Mouse (Mus musculus) ovary, postnatal 14 days (tissue): ENCODE data around the gene Lrrc9.
A peak's percentile ranks its signal among the peaks of the same experiment; 100 is the strongest.

Source experiments
- DNase-seq: peaks from one replicate; pipeline ENCODE4 v3.0.0; 2022; ENCODE audit warnings: low spot score

Lrrc9 gene

DNA sequence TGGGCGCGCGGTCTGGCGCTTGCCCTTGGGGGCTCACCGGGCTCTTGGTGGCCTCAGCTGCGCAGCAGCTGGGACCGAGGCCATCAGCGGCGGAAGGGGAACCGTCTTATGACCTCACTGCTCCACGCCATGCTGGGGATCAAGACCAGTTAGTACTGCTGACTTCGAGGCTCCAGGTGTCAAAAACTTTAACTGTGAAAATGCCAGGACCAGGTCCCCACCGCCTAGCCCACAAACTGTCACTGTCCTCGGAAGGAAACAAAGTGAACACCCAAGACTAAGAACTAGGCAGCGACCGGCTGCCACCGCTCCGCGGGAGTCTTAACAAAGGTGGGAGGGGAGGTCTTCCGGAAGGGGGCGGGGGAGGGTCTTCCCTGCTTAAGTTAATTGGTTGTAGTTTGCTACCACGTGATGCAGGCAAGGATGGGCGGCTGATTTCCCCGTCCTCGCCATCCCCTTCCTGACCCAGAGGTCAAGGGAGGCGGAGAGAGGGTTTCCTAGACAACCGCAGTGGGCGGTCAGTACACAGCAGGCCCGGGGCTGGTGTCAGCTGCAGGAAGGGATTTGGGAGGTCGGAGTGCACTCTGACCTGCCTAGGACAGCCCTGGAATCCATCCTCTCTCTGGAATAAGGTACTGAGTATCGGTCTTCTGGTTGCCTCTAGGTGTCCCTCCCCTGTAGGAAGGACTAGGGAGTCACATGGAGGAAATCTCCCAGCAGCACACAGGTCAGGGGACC, at the start of gene Lrrc9:
Gene Lrrc9 (plus strand): TSS at position 28 of the 738 bp plus-strand sequence.
- DNase-seq: peak; percentile 15

DNA sequence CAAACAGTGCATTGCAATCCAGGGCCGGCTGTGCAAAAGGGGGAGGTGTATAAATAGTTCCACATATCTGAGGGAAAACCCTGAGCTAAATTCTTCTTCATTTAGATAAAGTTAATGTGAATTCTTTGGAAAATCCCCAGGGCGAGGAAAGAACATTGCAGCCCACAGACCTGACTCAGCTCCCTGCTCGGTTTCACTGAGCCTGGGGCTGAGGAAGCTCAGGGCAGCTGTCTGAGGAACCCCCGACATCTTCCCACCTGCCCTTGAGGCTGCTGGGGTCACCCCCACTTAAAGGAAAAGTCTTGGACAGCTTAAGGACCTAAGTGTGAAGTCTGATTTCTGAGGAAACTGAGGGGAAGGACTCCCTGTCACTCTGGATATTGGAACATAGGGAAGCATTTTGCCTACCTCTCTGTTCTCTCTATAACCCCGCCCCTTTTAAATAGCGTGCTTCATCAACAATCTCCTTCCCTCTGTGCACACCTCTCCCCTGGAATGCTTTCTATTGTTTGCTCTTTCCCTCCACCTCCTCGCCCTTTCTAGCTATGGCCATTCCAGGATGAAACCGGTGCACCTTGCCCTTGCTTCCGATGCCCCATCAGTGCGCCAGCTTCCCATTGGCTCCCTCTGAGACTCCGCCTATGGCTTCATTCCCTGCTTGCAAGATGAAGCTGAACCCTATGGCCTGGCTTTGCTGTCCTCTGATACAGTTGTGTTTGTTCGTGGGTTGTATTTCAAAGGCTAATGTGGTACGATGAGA, 48.4 kb upstream of the Lrrc9 start:
- DNase-seq: no peak

DNA sequence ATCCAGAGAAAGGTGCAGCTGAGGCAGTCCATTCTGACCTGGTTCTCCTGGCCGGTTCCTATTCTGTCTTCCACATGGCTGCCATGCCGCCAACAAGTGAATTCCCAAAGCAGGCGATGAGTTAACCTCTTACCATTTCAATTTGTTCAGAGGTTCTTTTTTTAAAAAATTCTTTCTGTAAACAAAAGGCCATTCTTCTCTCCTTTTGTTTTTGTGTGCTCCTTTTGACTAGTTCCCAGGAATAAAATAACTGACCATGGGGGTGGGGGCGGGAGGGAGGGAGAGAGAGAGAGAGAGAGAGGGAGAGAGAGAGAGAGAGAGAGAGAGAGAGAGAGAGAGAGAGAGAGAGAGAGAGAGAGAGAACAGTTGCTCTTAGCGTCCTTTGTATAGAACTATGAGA, 36.6 kb upstream of the Lrrc9 start:
- DNase-seq: no peak

DNA sequence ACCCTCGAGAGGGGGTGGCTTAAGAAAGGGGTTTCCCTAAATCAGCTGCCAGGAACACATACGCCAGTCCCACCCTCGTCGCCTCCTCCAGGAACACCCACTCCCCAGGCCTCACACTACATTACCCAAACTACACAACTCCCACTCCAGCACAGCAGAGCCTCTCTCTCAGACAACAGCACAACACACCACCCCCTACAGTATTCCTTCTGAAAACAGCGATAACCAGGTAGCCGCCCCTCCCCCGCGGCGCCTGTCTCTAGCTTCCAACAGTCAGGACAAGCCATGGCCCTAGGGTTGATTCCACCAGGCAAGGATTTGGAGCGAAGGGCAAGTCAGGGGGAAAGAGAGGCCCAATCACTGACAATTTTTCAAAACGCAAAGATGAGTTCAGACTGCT, 34.5 kb upstream of the Lrrc9 start:
- DNase-seq: no peak

DNA sequence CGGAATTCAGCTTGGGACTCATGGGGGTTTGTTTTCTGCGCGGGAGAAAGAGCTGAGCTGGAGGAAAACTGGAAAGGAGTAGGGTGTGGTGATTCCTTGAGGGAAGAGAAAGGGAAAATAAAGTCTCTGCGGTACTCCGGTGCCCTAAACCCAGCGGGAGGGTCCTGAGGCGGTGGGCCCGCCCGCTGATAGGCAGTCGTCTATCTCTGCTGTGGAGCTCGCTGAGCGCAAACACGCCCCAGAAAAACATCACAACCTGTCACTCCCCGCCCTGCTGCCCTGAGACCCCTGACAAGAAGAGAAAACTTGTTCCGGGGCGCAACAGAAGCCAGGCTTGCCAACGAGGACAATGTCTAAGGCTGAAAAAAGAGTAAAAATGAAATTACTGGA, 34.0 kb upstream of the Lrrc9 start:
- DNase-seq: no peak

DNA sequence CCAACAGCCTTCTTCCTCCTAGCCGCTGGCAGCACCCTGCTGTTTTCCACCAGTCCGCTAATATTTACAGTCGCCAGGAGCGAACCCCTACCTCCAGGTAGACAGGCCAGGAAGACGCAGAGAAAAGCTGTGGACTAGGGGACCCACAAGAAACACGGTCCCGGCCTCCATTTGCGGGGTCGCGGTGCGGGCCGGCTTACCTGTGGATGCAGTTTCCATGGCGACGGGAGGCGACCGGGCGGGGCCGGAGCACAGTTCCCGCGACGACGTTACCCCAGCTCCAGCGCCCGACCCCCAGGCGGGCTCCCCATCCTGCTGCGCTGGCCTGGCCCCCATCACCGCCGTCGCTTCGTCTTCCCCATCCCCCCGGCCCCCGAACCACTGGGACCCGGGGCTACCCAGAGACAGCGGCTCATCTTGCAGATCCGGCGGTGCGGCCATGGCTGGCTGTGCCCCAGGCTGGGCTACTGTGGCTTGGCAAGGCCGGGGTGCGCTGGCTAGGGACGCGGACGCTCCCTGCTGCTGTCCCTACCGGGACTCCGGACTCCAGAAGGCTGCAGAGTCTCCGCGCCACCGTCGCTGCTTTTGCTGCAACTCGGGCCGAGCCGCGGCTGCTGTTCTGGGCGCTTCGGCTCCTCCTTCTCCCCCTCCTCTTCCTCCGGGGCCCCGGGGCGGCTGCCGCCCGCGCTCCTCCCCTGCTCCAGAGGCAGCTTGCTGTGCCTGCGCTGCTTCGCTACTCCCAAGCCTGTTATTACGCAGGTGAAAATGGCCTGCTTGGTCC, 33.4 kb upstream of the Lrrc9 start:
- no peak for DNase-seq

DNA sequence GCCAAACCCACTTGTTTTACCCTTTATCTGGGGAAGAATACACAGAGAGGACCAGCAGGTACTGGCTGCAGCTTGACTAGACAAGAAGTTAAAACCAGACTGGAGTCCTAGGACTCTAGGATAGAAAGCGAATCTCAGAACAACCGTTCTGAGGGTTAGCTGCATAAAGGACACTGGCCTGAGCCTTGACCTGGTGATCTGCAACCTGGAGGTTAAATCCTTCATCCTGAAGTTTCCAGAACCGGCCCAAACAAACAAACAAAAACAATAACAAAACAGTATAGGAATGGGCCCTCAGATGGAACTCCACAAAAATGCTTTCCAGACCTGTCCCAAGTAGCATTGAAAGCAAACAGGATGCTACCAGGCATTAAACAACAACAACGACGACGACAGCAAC, 32.7 kb upstream of the Lrrc9 start, which contains the start of gene Rtn1:
Gene Rtn1 (minus strand): TSS at position 101 of the 400 bp plus-strand sequence.
- DNase-seq: no peak

DNA sequence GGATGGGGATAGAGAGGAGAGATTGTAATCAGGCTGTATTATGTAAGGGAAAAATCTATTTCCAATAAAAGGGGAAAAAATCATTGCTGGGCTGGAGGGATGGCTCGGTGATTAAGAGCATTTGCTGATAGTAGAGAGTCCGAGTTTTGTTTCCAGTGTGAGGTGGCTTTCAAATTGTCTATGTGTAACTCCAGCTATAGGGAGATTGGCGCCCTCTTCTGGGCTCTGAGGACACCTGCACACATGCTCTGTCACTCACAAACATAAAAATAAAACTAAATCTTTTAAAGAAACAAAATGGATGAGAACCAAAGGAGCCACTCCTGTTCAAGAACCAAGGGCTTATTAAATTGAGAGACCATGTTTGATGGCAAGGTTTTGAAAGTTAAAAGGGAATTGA, 23.9 kb upstream of the Lrrc9 start:
- DNase-seq: no peak

DNA sequence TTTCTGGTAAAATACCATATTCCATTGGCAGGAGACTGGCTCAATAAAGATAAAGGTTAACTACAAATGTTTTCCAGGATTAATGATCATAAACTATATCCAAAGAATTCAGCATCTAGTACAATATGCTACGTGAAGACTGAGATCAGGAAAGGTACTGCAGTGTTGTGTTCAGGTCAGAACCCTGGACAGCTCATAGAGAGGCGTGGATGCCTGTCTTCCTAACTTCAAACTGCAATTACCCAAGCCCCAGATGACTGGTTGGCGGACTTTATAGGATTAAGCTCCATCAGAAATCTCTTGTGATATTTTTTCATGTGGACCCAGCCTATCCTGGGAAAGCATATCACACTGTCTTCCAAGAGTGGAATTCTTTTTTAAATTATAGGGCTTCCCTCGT, 19.0 kb upstream of the Lrrc9 start:
- no peak for DNase-seq

DNA sequence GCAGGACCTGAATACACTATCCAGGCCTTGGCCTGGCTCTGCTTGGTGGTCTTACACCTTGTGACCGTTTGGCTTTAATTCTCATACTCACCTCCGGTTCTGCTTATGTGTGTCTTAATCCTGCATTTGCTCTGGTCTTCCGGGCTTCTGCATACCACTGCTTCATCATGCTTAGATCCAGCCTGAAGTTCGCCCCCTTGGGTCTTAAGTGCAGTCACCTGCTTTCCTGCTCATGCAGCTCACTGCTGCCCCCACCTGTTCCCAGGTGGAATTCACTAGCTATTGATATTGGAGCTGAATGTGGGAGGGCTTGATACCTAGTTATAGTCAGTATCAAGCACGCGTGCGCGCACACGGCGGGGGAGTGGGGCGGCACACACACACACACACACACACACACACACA, 13.9 kb upstream of the Lrrc9 start:
- peak; percentile 63 for DNase-seq

DNA sequence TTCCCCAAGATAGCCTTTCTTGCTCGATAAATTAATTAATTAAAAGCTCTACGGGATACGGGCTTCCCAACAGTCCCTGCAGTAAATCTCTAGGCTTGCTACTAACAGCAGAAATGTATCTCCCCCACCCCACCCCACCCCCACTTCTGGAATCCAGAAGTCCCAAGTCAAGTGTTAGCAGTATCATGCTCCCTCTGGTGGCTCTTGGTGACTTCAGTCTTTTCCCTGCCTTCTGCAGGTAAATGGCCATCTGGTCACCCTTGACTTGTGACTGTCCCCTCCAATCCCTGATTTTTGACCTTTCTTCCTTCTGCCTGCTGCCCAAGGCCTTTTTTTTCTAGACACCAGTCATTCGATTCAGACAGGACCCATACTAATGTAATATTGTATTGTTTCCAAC, 9.5 kb upstream of the Lrrc9 start:
- DNase-seq: no peak

DNA sequence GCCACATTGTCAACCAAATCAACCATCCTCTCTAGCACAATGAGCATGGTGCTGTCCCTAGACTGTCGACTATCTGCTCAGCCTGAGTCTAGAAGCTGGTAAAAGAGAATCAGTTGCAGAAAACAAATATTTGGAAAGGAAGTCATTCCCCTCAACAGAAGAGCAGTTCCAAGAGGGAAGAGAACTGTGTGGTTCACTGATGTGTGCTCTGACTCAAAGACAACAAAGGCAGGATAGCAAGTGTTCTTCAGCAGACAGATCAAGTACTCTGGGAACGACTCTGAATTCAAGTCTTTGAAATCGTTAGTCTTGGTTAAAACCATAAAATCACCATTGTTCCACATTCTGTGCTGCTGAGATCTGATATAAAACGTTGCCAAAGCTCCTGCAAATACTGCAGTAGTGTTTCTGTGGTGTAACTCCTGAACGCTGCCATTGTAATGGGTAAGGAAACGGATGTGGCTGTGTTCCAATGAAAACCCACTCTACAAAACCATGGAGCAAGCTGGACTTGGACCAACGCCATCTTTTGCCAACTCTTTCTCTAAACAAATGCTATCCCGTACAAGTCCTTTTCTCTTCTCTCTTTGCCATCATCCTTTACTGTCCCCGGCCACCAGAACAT, 8.3 kb upstream of the Lrrc9 start:
- DNase-seq: no peak

DNA sequence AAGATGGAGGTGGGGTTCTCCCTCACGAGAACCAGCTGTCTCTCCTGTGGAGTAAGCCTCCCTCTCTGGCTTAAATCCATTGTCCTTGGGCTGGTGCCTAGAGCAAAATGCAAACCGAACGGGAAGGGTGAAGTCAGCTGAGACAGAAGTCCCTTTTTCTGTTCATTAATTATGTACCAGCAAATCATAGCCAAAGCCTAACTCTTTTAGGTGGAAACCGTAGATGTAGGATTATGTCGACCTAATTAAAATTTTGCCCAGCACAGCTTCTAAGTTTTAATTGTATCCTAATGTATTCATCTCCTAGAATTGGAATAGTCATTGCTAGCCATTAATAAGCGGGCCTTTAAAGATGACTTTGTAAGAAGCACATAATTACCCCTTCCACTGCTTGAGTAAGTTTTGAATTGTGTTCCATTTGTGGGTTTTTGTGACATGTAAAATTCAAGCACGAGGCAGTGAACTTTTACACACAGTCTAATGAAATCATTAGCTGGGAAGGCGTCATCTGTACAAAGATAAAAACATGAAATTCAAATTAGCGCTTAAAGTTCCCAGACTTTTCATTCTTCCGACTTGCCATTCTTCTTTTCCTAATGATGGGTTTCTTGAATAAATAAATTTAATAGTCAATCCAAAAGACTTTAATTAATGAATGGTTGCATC, 3.9 kb upstream of the Lrrc9 start:
- no peak for DNase-seq

DNA sequence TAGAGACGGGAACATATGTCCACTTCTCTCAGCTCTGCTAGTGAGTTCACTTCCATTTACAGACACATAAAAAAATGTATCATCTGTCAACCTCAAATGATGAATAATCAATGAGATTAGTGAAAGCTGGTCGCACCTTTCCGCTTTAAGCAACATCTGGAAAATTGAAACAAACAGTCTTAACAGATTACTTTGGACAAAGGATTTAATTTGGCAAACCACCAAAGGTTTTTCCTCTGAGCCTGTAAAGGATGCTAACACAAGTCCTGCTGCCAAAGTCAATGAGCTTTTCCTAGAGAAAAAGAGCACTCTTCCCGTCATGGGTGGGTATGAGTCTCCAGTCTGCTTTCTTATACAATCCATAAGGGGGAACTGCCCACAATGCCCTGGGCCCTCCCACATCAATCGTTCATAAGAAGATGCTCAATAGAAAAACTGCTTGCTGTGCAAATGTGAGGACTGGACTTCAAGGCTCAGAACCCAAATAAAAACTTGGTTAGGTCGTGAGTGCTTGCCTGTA, 2.6 kb upstream of the Lrrc9 start:
- DNase-seq: no peak

DNA sequence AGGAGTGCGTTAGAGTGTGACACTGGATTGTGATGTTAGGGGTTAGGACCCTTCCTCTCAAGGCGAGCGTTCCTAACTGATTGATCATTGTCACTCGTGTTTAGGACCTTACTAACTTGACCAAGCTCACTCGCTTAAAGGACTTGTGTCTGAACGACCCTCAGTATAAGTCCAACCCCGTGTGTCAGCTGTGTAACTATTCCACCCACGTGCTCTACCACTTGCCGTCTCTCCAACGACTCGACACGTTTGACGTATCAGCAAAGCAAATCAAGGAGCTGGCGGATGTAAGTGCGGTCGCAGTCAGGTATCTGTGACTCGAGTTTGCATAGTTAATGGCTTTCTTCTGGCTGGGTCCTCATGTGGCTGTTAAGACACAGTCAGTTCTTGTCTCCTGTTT, 12.3 kb downstream of the Lrrc9 start:
- no peak for DNase-seq

DNA sequence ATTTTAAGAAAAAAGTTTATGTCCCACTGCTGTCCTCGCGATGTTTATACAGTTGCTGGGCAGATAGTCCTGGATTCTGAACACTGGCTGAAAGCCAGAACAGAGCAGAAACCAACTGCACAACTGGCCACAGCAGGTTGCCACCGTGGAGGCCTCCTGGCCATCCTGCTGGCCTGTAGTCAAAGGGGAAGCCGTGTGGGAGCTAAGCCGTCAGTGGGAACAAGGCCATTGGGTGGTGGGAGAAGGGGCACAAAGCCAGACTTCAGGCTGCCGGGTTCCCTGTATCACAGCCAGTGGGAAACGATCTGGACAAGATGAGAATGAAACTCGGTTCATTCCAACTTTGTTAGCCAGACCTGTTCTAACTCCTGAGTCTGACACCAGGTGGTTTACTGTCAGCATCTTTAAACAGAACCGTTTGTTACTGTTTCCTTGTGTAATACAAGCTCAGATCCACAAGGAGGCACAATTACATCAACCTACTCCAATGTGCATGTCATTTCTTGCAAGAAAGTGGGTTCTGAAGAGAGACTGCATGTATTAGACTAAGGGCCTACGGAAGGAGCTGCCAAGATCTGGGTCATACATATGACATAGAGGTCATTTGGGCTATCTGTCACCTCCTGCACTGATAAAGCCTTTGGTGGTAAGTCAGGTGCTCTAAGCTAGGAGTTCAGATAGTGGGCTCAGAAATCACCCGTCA, 19.7 kb downstream of the Lrrc9 start:
- DNase-seq: no peak

DNA sequence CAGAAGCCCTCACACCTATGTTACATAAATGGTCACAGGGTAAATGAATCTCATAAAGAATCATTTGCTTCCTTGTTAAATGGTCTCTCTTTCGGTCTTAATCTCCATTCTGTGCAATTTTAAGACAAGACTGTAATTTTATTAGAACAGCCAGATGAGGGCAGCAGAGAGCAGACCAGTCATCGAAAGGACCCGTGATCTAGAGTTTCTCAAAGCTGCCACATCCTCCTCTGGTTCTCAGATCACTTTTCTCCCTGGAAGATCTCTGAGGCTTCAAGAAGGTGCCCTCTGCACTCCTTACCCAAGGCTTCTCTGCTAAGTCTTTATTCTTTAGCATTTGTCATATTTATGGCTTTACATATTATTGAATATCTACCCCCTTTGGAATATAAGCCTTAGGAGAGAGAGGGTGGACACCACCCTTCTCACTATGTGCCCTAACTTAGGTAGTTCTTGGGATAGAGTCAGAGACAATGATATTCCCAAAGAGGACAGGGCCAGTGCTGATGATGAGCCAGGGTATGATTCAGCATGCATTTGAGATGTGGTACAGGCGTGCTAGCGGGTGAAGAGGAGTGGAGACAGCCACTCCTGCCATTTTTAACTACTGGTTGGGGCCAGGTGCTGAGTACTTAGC, 20.3 kb downstream of the Lrrc9 start:
- DNase-seq: peak; percentile 43

DNA sequence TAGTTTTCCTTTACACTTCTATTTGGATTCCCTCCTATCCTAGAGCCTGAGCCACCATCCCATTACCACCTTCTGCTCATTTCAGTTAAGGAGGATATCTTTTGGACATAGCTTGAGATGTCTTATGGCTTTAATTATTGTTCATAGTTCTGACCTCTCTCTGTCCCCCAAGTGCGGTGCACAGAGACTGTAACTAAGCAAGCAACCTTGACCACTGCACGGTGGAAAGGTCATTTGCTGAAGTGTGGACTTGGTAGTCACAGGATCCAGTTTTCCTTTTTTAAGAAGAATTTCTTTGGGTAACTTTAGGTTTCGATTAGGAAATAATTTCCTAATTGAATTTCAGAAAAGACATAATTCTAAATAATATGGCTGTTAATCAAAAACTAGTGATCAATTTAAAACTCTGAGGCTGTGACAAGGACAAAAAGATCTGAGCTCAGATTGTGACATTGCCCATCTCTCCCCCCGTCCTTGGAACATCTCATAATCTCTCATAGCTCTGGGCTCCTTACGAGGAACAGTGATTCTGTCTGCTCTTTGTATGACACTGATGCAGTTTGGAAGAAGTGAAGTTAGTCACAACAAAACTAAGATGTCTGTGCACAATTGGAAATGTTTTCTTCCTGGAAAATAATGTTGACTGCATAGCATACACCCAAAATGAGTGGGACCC, 24.3 kb downstream of the Lrrc9 start:
- DNase-seq: no peak

DNA sequence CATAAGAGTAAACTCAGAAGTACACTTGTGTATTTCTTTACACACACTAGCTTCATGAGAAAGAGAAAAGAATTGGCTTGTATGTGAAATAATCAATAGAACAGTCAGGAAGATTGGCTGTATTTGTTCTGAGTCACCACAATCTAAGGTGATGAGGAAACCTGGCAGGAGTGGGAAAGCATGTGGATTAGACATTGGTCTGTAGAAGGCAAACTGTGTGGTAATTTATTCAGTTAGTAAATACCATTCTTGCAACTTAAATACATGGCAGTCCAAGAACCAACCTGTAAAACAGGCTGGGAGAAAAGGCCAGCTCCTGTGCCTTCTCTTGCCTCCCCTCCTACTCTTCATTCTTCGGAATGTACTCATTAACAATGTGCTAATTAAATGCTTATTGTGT, 25.6 kb downstream of the Lrrc9 start:
- no peak for DNase-seq

DNA sequence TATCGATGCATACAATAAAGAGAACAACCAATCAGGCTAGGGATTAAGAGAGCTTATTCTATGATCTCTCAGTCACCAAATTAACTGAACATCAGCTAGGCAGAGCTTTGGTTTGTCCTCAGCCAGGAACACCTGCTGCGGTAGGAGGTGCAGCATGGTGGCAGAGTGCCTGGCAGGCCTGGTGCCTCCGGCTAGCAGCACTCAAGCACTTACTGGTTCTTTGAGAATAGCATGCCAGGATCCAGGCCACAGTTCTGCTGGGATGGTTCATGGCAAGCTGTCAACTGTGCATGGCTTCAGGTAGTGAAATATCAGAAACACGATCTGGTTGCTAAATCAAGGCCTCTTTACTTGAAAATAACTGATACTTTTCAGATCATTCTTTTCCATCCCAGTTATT, 26.1 kb downstream of the Lrrc9 start:
- no peak for DNase-seq
